Mouse (Mus musculus) ES-E14 (cell line): ENCODE results near the gene Cep170.

ENCODE experiments used
- MAFK ChIP-seq: IDR thresholded peaks from 2 replicates; pipeline ENCODE4 v1.6.1; 2014; ENCODE audit warnings: mild to moderate bottlenecking, low read depth, low read length, inconsistent platforms; ENCODE audit not compliant: insufficient read depth
- ZC3H11A ChIP-seq: IDR thresholded peaks from 2 replicates; pipeline ENCODE4 v1.6.1; 2012; ENCODE audit warnings: low read depth, mild to moderate bottlenecking, inconsistent platforms, low read length, borderline replicate concordance
- ZNF384 ChIP-seq: IDR thresholded peaks from 2 replicates; pipeline ENCODE4 v1.6.1; 2012; ENCODE audit warnings: low read depth, low read length, inconsistent platforms

GRCm38 (mm10) chr1:176698647-176699046 lies 115.2 kb downstream of the Cep170 start:
- TF ChIP-seq MAFK (no peak), ZC3H11A (no peak), ZNF384 (no peak)
